Mouse (Mus musculus): ENCODE measurements at regions not wholly inside any gene's neighbourhood (a gene's known extent, or its start where the extent isn't known, plus 50 kb on each side); places are given as distances from the start of the nearest gene placed in this dataset.

- 52% methylated on average over 2 of the region's 2 CpGs for WGBS
- Histone ChIP-seq H3K27me3 (ENCODE audit: insufficient read depth, low read length) (no peaks in the 10 kb centered on the region), H3K36me3 (ENCODE audit: insufficient read depth) (no peaks in the 10 kb centered on the region), H3K4me1 (ENCODE audit: insufficient read depth) (peaks cover 5% of the 10 kb centered on the region; the same call in 1 of the 2 replicates), H3K4me2 (ENCODE audit: low read depth) (no peak overlapping the region), H3K27ac (ENCODE audit: low read depth, low read length) (peak overlapping the region; percentile 50; the same call in 1 of the 2 replicates), H3K4me3 (ENCODE audit: low read depth, low read length) (no peak overlapping the region), H3K9me3 (ENCODE audit: low read length) (no peaks in the 10 kb centered on the region), H3K9ac (no peak overlapping the region)
- ATAC-seq (0 out of 2 replicates have a peak, but pooled peaks have one; percentile 10), DNase-seq (no peak)
- TF ChIP-seq CTCF (IDR thresholded peaks at IDR 0.05; ENCODE audit: low read depth) = no peak
These were observed 84.0 kb downstream of the Cxcl12 start for GRCm38 (mm10) chr6:117252361-117252760.

- H3K27ac ChIP-seq (ENCODE audit: low read depth, low read length) = no peak overlapping the region
- H3K4me2 ChIP-seq (ENCODE audit: low read depth) = no peak overlapping the region
- no peaks in the 10 kb centered on the region for H3K9me3 ChIP-seq (ENCODE audit: low read length)
- no peak for TF ChIP-seq CTCF (IDR thresholded peaks at IDR 0.05; ENCODE audit: low read depth)
- no peak overlapping the region for H3K4me3 ChIP-seq (ENCODE audit: low read depth, low read length)
- H3K4me1 ChIP-seq (ENCODE audit: insufficient read depth) = peaks cover 5% of the 10 kb centered on the region; the same call in 1 of the 2 replicates
- 83% methylated on average over 6 of the region's 6 CpGs for WGBS
- ATAC-seq (no peak), DNase-seq (no peak)
- no peak overlapping the region for H3K9ac ChIP-seq
- no peaks in the 10 kb centered on the region for H3K27me3 ChIP-seq (ENCODE audit: insufficient read depth, low read length)
- no peaks in the 10 kb centered on the region for H3K36me3 ChIP-seq (ENCODE audit: insufficient read depth)
These were observed 84.7 kb downstream of the Cxcl12 start for GRCm38 (mm10) chr6:117253036-117253435.

- ATAC-seq (peak; percentile 10; the same call in 1 of the 2 replicates), DNase-seq (peak; percentile 23)
- TF ChIP-seq CTCF (IDR thresholded peaks at IDR 0.05; ENCODE audit: low read depth) = no peak
- Histone ChIP-seq H3K27ac (ENCODE audit: low read depth, low read length) (no peak overlapping the region), H3K27me3 (ENCODE audit: insufficient read depth, low read length) (no peaks in the 10 kb centered on the region), H3K4me2 (ENCODE audit: low read depth) (no peak overlapping the region), H3K9me3 (ENCODE audit: low read length) (no peaks in the 10 kb centered on the region), H3K4me1 (ENCODE audit: insufficient read depth) (peaks cover 5% of the 10 kb centered on the region; the same call in 1 of the 2 replicates), H3K36me3 (ENCODE audit: insufficient read depth) (no peaks in the 10 kb centered on the region), H3K9ac (no peak overlapping the region), H3K4me3 (ENCODE audit: low read depth, low read length) (no peak overlapping the region)
- 11% methylated on average over 16 of the region's 16 CpGs for WGBS
These were observed 85.4 kb downstream of the Cxcl12 start for GRCm38 (mm10) chr6:117253586-117254330.

- Histone ChIP-seq H3K4me1 (ENCODE audit: insufficient read depth) (peaks cover 5% of the 10 kb centered on the region; the same call in 1 of the 2 replicates), H3K27ac (ENCODE audit: low read depth, low read length) (peak overlapping the region; percentile 41; the same call in 1 of the 2 replicates), H3K4me3 (ENCODE audit: low read depth, low read length) (no peak overlapping the region), H3K9me3 (ENCODE audit: low read length) (no peaks in the 10 kb centered on the region), H3K9ac (no peak overlapping the region), H3K4me2 (ENCODE audit: low read depth) (no peak overlapping the region), H3K27me3 (ENCODE audit: insufficient read depth, low read length) (no peaks in the 10 kb centered on the region), H3K36me3 (ENCODE audit: insufficient read depth) (no peaks in the 10 kb centered on the region)
- ATAC-seq = peak; percentile 91
- DNase-seq = peak; percentile 92
- WGBS = 38% methylated on average over 3 of the region's 3 CpGs
- no peak for TF ChIP-seq CTCF (IDR thresholded peaks at IDR 0.05; ENCODE audit: low read depth)
These were observed 86.4 kb downstream of the Cxcl12 start for GRCm38 (mm10) chr6:117254620-117255228.

- ATAC-seq (no peak), DNase-seq (no peak)
- no peak overlapping the region for H3K4me2 ChIP-seq (ENCODE audit: low read depth)
- 48% methylated on average over 3 of the region's 3 CpGs for WGBS
- H3K36me3 ChIP-seq (ENCODE audit: insufficient read depth) = no peaks in the 10 kb centered on the region
- peaks cover 5% of the 10 kb centered on the region; the same call in 1 of the 2 replicates for H3K4me1 ChIP-seq (ENCODE audit: insufficient read depth)
- H3K27me3 ChIP-seq (ENCODE audit: insufficient read depth, low read length) = no peaks in the 10 kb centered on the region
- H3K4me3 ChIP-seq (ENCODE audit: low read depth, low read length) = no peak overlapping the region
- peak overlapping the region; percentile 47; the same call in 1 of the 2 replicates for H3K27ac ChIP-seq (ENCODE audit: low read depth, low read length)
- TF ChIP-seq CTCF (IDR thresholded peaks at IDR 0.05; ENCODE audit: low read depth) = no peak
- H3K9me3 ChIP-seq (ENCODE audit: low read length) = no peaks in the 10 kb centered on the region
- H3K9ac ChIP-seq = no peak overlapping the region
These were observed 87.2 kb downstream of the Cxcl12 start for GRCm38 (mm10) chr6:117255399-117256098.

- H3K27me3 ChIP-seq (ENCODE audit: insufficient read depth, low read length) = no peaks in the 10 kb centered on the region
- no peak for TF ChIP-seq CTCF (IDR thresholded peaks at IDR 0.05; ENCODE audit: low read depth)
These were observed 87.8 kb downstream of the Cxcl12 start for GRCm38 (mm10) chr6:117256099-117256471.

More at GRCm38 (mm10) chr6:117256099-117256471, 87.8 kb downstream of the Cxcl12 start:
- peaks cover 5% of the 10 kb centered on the region; the same call in 1 of the 2 replicates for H3K4me1 ChIP-seq (ENCODE audit: insufficient read depth)
- H3K36me3 ChIP-seq (ENCODE audit: insufficient read depth) = no peaks in the 10 kb centered on the region
- H3K9ac ChIP-seq = no peak overlapping the region
- DNase-seq (no peak), ATAC-seq (no peak)
- H3K4me2 ChIP-seq (ENCODE audit: low read depth) = no peak overlapping the region
- H3K4me3 ChIP-seq (ENCODE audit: low read depth, low read length) = no peak overlapping the region
- H3K27ac ChIP-seq (ENCODE audit: low read depth, low read length) = no peak overlapping the region
- H3K9me3 ChIP-seq (ENCODE audit: low read length) = no peaks in the 10 kb centered on the region
- 72% methylated on average over 2 of the region's 2 CpGs for WGBS

All from forebrain, postnatal 0 days (tissue).